Mouse (Mus musculus) spleen, adult 18-20 months (tissue): ENCODE measurements at regions not wholly inside any gene's neighbourhood (a gene's known extent, or its start where the extent isn't known, plus 50 kb on each side); places are given as distances from the start of the nearest gene placed in this dataset.
"Not testable (repeated sequence)": the region's sequence is repeated elsewhere in the genome, so short reads cannot be mapped to it uniquely, and the experiment has no call there.

Experiments used
- DNase-seq, 2 experiments: peaks; one replicate each; pipeline ENCODE4 v3.0.0; 2022; ENCODE audit warnings: mixed read lengths in 2 of 2

DNA sequence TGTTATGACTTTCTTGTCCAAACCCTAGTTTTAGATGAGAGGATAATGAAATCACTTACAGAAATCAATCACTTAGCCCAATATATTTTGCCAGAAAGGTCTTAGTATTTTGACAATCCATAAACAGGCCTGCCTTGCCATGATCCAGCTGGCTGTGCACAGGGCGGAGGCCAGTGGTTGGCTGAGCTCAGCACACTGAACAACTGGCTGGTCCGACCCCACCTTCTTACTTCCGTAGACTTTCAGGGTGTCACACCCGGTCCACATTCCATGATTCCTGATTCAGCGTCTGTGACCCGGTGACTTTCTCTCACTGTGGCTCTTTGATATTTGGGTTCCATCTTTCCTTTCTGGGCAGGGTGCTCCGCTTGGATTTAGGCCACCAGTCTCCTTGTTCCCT, 133.8 kb downstream of the Phlda1 start:
- DNase-seq: no peak

DNA sequence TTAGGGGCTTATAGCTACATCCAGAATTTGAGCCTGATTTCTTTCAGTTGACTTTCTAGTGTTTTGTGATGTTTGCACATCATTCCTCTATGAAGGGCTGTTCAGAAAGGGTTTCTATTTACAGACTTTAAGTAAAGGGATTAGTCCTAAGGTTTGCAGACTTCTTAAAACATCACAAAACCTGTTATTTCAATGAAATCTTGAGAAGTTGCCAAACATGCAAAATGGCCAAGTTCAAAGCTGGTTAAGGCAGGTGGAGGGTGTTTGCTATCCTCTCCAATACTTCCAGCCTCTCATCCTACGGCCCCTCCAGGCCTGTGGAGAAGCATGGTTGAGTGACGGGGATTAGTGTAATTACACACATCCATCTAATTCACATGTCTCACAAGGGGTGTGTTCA, 136.6 kb downstream of the Phlda1 start:
- DNase-seq: no peak

DNA sequence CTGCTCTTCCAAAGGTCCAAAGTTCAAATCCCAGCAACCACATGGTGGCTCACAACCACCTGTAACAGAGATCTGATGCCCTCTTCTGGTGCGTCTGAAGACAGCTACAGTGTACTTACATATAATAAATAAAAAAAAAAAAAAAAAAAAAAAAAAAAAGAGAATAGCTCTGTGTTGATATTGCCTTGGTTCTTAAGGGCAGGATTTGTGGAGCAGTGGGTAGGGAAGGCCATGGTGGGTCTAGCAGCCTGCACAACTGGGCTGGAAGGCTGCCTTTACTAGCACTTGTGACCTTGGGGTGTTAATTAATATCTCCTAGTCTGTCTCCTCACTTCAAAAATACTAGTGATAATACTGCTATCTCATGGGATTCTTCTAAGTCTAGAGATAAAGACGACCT, 147.7 kb downstream of the Phlda1 start:
- DNase-seq: not testable (repeated sequence)

DNA sequence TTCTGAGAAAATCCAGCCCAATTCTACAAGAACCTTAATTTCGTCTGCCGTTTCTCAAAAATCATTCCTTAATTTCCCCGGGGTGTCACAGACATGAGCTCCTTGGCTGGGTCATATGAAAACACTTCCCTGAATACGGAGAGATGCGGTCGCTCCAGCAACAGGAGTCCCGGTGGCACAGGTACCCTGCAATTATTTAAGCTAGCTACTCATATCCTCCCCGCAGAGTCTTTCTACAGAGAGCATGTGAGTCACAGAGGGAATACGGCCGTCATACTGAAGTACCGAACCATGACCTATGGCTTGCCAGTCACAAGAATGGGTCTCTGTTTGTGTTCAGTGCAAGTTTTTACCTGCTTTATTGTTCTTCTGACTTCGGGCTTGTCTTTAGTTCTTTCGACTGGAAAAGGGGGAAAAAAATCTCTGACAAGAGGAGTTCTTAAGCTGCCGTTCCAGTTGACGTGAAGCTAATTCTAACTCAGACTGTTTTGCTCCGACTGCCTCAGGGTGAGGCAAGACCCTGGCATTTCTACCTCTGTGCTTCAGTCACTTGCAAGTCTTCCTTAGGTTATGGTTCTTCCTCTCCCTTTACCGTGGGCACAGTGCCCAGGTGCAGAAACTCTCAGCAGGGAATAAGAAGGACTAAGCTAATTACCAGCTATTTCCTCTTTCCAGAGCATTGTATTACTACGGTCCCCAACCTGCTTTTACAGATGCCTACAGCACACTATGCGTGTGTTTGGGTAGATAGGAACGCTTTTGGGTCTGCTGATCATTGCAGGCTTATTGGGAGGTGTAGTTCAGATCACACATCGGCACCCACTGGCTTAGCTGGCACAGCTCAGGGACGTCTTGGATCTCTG, 148.5 kb downstream of the Phlda1 start:
- no peak for DNase-seq

DNA sequence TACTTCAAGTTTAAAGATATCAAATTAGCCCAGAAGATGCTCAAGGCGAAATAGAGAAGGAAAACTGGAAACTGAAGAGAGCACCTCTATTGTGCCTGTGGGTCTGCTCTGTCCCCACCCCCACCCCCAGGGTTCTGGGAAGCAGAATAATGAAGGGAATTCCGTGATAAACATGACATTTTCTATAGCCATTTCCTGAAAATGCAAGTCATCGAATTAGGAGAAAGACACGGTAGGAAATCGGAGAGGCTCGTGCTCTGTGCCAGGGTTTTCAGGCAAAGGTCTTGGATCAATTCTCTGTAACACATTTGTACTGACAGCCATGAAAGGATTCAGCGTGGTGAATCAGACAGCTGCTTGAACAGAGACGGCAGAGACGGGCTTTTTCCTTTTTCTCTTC, 152.7 kb downstream of the Phlda1 start:
- DNase-seq: no peak

DNA sequence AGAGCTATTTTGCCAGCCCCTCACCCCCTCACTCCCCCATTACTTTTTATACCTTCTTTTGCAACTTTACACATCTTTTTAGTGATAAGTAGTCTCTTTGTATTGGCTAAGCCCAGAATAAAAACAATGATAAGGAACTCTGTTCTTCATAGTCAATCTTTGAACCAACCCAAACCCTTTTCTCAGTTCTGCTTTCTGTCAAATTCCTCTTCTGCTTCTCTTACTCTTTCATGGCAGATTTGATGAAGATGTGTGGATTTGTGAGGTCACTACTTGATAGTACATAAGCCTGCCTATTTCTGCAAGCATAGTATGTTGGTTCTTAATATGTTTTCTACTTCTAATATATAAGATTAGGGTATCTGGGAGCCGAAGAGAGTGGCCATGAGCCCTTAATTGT, 156.6 kb downstream of the Phlda1 start:
- DNase-seq: no peak

DNA sequence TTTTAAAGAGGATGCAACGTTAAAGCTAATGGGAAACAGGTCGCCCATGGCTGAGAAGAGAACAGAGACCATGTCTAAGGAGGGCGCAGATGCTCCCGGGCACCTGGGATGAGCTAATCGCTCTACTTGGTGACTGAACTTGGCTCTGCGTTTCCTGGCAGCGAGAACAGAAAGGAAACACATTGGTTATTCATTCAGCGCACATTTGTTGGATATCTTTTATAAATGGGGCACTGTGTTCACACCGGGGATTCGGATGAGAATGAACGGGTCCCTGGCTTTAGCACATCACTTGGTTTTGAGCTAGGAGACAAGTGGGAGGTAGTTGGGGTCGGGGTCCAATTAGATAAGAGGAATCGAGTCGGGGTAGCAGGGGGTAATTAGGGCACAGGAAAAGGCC, 159.7 kb downstream of the Phlda1 start:
- DNase-seq: no peak

DNA sequence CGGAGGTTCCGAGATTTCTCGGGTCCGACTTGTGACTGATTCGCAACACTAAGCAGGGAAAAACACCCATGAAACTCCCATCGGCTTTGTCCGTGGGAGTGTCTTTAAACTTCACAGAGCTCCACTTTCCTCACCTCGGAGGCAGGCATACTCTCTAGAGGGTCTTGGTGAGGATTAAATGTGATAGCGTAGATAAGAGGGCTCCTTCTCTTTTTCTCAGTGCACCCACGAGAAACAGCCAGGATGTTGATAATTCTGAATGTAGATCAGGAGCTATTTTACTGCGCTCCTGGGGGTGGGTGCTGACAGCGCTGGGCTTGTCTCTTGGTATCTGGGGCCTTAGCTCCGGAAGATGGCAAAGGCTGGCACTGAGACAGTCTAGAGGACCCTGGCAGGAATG, 160.9 kb downstream of the Phlda1 start:
- no peak for DNase-seq

DNA sequence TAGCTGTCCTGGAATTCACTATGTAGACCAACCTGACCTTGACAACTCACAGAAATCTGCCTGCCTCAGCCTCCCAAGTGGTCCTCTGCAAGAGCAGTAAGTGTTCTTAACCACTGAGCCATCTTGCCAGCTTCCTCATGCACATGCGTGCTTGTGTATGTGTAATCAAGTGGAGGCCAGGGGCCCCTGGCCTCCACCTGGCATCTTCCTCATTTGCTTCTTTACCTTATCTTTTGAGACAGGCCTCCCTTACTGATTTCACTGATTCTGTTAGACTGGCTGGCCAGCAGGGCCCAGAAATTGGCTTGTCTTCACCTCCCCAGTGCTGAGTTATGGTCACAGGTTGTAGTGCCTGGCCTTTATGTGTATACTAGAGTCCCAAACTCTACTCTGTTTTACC, 162.6 kb downstream of the Phlda1 start:
- DNase-seq: no peak

DNA sequence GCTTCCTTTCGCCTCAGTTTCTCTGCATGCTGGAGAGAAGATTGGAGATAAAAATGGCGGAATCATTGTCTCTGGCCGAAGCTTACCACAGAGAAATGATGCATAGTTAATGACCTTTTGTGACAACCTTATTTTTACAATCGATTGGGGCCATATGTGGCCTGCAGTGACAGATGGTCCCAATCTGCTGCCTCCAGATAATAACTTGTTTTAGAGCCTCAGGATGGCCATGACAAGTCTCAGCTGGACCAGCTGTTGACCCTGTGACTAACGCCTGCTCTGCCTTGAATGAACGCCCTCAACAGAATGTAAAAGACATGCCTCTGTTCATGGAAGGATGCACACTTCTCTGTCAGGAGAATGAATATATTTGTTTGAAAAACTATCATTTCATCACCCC, 163.6 kb downstream of the Phlda1 start:
- DNase-seq: no peak

DNA sequence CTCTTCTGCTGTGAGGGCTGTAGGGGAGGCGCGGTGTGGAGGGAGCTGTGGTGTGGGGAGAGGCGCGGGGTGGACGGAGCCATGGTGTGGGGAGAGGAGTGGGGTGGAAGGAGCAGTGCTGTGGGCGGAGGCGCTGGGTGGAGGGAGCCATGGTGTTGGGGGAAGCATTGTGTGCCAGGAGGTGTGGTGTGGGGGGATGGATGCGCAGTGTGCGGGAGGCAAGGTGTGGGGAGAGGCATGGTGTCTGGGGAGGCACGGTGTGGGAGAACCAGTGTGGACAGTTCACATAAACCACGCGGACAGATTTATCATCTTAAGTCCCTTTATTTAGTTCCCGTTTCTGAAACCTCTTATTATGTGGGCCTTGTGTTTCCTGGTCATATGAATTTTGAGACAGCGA, 164.6 kb downstream of the Phlda1 start:
- no peak for DNase-seq

DNA sequence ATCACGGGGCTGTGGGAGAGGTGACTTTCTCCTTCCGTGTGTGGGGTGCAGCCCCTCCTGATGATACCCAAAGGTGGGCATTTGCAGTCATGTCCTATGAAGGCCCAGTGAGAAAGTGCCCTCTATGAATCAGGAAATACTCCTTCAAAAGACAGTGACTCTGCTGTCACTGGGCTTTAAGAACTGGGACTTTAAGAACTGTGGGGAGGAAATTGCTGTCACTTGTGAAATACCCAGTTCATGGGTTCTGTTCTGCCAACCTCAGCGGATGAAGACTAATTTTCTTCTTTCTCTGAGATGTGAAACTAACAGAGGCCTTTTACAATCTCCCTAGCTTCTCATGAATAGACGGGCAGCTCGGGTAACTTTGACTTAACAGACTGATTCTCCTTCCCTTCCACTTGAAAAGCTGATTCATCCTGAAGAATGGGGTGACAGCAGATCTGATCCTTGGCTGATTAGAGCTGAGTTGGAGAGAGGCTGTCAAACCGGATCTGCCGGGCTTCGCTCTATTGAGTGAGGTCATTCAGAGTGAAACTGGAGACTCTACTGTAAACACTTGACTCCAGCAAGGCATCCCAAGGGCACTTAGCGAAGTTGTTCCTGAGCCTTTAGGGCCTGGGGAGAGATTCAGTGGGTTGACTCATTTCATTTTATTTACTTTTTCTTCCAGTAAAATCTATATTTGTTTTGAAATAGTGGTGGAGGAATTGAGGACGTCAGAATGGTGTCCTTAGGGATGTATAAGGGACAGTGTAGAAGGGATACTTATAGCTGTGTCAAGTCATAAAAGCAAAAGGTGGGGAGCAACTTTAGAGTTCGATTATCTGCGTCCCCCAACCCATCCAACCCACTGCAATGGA, 166.6 kb downstream of the Phlda1 start:
- no peak for DNase-seq

DNA sequence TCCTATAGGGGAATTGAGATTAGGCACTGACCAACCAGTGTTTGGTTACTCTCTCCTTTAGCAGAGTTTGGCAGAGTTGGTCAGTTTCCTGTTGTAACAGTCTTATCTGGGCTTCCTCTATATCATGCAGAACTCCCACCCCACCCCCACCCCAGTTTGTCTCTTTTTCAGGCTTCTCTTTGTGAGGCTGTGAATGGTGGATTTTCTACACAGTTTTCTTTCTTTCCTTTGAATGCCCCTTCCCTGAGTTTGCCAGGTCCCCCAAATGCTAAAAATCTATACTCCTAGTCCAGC, 167.2 kb downstream of the Phlda1 start:
- DNase-seq: no peak

DNA sequence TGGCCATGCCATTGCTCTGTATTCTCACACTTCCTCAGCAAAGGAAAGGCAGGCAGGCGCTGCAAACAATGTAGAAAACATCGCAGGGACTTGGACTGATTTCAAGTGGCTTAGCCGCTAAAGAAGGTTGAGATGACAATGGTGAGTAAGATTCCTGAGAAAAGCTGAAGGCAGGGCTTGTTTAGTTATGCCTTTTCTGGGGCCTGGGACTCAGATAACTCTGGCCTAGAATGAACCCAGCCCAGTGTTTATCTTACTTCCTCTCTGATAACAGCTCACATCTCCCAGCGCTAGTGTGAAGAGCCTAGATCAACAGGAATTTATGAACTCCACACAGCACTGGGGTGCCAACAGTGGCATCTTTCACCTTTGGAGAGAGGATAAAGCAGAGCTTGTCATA, 170.2 kb downstream of the Phlda1 start:
- DNase-seq: no peak

DNA sequence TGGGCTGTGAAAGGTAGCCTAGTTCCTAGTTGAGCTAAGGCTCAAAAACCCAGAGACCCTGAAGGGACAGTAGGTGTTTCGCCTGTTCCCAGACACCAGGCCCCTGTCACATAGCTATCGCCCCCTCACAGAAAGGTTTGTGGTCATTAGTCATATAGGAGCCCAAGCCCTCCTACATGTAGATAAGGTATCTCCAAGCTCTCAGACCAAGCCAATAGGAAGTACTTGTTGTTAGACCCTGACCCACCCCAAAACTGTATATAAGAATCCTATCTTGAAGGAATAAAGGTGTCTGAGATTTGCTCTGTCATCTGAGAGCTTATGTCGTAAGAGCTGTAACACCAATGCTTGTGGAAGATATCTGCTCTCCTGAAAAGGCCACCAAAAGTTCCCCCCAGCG, 174.8 kb downstream of the Phlda1 start:
- DNase-seq: no peak

DNA sequence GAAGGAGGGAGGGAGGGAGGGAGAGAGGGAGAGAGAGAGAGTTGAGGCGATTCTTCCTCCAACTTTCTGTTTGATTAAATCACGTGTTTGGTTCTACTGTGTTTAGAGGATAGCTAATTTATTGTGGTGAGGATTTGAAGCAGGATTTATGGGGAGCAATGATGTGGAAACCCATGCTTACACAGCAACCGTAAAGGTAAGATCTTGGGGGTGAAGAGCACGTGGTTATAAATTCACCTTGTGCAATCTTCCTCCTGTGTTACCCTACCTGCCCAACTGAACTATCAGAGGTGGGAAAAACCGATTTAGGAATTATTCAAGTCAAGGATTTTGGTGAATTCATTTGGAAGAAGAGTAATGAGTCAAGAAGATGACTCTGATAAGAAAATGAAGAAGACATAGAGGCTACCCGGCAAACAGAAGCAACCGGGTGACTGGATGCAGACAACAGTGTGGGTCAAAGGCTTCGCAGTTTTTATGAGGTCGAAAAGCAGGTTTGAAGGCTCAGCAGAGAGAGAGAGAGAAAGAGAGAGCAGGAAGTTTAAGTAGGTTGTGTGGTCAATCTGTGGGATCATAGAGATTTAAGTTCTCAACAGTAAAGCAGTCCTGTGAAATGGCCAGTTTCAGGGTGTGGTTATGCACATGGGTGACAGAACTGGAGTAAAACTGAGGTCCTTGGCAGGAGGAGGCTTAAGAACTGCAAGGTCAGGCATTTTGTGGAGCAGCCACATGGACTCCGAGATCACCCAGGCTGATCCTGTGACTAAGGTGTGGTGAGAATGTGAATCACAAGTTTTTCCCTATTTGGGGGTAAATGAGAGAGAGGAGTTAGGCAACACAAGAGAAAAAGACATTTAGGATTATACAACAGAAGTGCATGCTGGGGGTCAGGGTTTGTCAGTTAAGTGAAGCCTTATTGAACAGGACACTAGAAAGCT, 178.6 kb downstream of the Phlda1 start:
- no peak for DNase-seq

DNA sequence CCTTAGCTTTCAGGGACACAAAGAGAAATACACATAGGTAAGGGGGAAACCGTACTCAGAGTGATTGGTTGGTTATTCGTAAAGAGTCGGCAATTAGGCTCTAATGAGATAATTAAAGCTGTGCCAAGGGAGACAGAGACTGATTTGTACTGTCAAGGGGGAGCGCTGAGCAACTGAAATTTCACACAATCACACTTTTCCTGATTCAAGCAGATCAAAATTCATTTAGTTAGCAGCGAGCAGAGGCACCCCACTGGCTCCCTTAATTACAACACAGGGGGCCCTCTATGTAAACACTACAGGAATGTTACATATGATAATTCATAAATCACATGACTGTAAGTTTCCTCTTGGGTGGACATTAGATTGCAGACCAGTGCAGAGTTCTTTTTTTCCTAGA, 180.5 kb downstream of the Phlda1 start:
- DNase-seq: no peak

DNA sequence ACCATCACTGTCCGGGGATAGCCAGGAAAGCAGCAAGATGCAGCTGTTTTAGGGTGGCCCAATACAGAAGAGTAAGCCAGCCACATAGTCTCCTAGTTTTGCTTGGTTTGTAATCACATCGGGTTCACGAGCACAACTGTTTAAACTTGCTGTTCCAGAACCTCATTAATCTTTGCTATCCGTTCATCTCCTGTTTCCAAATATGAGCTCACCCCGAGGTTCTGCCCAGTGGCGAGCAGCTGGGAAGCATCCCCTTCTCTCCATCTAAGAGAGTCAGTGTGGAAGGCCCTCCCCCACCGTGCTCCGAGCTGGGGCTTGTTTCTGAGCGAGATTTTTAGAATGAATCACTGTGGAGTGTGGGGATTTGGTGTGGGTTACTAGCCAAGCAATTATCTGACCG, 183.5 kb downstream of the Phlda1 start:
- DNase-seq: no peak

DNA sequence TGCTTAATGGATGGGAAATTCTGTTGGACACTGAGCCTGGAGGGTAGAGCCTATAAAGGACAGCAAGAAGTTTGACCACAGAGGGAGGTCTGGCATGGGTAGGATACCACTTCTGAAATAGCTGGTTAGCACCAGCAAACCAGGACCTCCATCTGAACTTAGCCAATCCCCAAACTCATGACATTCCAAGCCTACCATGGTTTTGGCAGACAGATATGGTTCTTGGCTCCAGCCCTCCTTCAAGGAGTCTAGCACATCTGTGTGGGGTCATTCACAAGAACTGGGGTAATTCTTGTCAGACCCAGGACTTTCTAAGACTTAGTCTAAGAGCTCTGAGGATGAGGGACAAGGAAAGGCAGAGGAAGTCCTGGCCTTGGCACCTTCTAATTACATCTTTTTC, 187.7 kb downstream of the Phlda1 start:
- DNase-seq: no peak

DNA sequence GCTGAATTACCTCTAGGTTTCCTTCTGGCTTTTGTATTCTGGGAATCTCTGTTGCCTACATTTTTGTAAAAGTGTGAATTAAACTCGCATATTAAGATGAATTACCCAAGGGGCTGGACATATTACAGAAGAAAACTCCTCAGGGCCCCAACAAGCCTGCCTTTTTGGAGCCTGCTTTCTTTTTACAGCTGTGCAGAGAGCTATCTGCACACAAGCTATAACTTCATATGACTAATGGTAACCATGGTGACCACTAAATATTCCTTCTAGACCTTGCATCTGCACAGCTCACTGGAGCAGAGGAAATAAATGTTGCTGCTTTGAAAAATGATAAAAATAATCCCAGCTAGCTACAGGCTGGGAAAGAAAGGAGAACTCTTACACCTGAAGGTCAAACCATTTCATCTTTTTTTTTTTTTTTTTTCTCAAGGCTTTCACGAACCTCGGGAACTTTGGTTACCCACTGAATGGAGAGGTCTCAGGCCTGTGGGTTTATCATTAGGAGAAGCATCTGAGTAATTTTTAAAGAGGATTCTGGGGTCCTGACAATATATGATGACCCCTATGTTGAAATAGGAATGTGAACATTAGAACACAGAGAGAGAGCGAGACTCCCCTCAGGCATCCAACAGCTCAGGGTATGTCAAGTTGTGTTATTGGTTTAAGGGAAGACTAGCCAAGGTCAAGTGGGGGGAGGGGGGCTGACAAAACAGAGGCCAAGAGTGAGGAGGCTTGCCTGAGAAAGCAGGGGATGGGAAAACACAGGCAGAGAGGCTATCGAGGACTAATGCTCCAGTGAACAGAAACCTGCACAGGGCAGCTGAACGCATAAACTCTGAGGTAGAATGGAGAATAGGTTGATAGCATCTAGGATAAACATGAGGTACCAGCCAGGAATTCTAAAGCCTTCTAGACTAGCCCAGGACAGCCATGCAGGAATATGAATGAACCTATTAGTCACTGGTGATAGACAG, 188.4 kb downstream of the Phlda1 start:
- DNase-seq: no peak

DNA sequence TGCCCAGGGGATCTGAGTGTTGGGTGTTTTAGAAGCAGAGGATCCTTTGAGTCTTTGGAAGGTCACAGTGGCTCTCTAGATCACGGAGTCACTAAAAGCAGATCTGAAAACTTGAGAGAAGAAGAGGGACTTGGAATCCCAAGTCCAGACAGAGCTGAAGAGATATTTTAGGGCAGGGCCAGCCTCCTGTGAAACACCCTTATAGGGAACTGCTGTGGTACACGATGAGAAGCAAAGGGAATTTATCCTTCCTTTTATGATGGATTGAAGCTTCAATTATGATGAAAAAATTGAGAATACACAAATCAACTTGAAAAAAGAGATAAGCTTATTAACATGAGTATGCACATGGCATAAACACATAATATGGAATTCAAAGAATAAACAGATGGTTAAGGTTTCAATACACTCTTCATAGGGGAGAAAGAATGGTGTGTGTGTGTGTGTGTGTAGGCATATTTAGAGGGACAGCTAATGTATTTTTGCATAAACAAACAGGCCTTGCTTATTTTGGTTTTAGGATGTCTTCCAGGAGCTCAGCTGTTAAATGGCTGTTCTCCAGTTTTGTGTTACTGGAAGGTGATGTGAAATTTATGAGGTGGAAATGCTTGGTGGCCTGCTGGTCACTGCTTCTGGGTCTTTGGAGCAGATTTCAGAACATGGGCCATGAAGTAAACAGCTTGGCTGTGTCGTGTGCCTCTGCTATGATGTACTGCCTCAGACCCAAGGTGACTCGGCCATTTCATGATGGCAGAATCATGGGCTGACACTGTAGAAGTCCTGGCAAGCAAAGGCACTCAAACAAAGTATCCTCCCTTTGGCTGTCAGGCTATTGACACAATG, 190.1 kb downstream of the Phlda1 start:
- DNase-seq: no peak
